Mouse (Mus musculus) intestine, postnatal 0 days (tissue): ENCODE measurements at regions not wholly inside any gene's neighbourhood (a gene's known extent, or its start where the extent isn't known, plus 50 kb on each side); places are given as distances from the start of the nearest gene placed in this dataset.

ENCODE experiments used
- ATAC-seq: fragments of 200-750 bp; cut with Nextera tagmentation; 2 replicates; pipeline ENCODE4 v1.8.0; 2017; ENCODE audit warnings: mild to moderate bottlenecking, moderate TSS enrichment, moderate library complexity
- H3K27ac ChIP-seq: fragments of 300-500 bp; sonication (generic); 2 replicates; pipeline ENCODE4 v1.5.1; 2014; ENCODE audit warnings: mild to moderate bottlenecking, low read depth, low read length, moderate library complexity
- H3K27me3 ChIP-seq: fragments of 300-500 bp; sonication (generic); replicated peaks from 2 replicates; pipeline ENCODE4 v1.6.1; 2014; ENCODE audit warnings: low read length, mixed read lengths; ENCODE audit not compliant: control insufficient read depth, insufficient read depth
- H3K36me3 ChIP-seq: fragments of 300-500 bp; sonication (generic); 2 replicates; pipeline ENCODE4 v1.6.1; 2014; ENCODE audit warnings: mild to moderate bottlenecking, moderate library complexity; ENCODE audit not compliant: control insufficient read depth, insufficient read depth
- H3K4me1 ChIP-seq: fragments of 300-500 bp; sonication (generic); replicated peaks from 2 replicates; pipeline ENCODE4 v1.6.1; 2014; ENCODE audit warnings: antibody characterized with exemption, low read length, mixed read lengths; ENCODE audit not compliant: control insufficient read depth, insufficient read depth
- H3K4me2 ChIP-seq: fragments of 300-500 bp; sonication (generic); replicated peaks from 2 replicates; pipeline ENCODE4 v1.6.1; 2014; ENCODE audit warnings: low read depth, mild to moderate bottlenecking, moderate library complexity
- H3K4me3 ChIP-seq: fragments of 300-500 bp; sonication (generic); 2 replicates; pipeline ENCODE4 v1.5.1; 2014; ENCODE audit warnings: low read depth, low read length
- H3K9ac ChIP-seq: fragments of 300-500 bp; sonication (generic); 2 replicates; pipeline ENCODE4 v1.6.1; 2014; ENCODE audit warnings: mild to moderate bottlenecking, low read depth, low read length
- H3K9me3 ChIP-seq: fragments of 300-500 bp; sonication (generic); 2 replicates; pipeline ENCODE4 v1.6.1; 2016; ENCODE audit warnings: mixed run types; ENCODE audit not compliant: control insufficient read depth
- CTCF ChIP-seq: sonication (generic); IDR thresholded peaks from 2 replicates; pipeline ENCODE4 v1.5.1; 2016; ENCODE audit warnings: low read depth, mild to moderate bottlenecking, control low read depth, antibody characterized with exemption, moderate library complexity
- WGBS: fragments of 180-500 bp; shearing (Covaris S2); extraction: QIAGEN DNeasy Blood & Tissue Kit; methylation state at CpG from one replicate; pipeline ENCODE4 v1.1.7; 2014; 5-methylcytosine and 5-hydroxymethylcytosine counted together

DNA sequence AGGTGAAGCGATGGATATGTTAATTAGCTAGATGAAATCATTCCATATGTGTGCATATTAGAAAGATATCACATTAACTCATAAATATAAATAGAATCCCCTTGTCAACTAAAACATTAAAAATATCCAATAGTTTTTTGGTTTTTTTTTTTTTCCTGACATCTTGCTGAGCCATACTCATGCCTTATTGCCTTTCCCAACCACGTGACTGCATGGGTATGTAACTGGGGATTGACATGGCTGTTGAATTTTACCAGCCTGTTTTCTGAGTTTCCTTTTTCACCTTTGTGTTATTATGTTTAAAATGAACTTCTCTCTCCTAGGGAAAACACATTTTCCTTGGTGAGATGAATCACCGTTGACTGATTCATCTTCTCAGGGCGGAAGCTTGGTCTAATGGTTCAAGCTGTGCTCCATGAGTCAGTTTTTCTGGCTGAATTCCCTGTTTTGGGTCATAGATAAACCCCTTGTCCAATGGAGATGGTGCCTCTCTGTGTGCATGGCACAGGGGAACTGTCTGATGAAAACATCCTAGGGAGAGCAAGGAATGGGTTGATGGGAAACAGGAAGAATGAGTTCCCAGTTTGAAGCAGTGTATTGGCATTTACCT lies 181.1 kb downstream of the Adcyap1 start:
- Histone ChIP-seq H3K36me3 (no peaks in the 10 kb centered on the region), H3K9me3 (no peaks in the 10 kb centered on the region), H3K9ac (no peak overlapping the region), H3K4me2 (no peak overlapping the region), H3K27me3 (no peaks in the 10 kb centered on the region), H3K27ac (no peak overlapping the region), H3K4me3 (no peak overlapping the region), H3K4me1 (no peaks in the 10 kb centered on the region)
- no peak for TF ChIP-seq CTCF
- WGBS = 92% methylated on average over 4 of the region's 4 CpGs
- ATAC-seq = no peak

DNA sequence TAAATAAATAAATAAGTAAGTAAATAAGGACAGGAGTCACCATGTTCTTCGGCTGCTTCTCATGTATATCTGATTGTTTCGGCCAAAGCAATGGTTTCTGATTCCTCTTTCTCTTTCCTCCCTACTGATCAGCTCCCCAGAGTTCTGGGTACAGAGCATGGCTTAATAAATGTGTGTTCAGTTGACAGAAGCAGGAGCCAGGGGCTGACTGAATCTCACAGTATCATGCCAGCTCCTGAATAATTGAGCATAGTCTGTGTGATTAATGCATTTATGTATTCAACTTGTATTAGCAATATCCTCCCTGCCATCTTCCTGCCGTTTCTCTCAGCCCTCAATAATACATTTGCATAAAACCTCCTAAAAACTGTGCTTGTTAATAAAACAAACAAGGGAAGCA lies 191.4 kb downstream of the Adcyap1 start:
- no peaks in the 10 kb centered on the region for H3K4me1 ChIP-seq
- H3K9me3 ChIP-seq = no peaks in the 10 kb centered on the region
- no peak overlapping the region for H3K9ac ChIP-seq
- no peaks in the 10 kb centered on the region for H3K36me3 ChIP-seq
- no peak for TF ChIP-seq CTCF
- WGBS = 88% methylated on average over 3 of the region's 3 CpGs
- no peak for ATAC-seq
- no peak overlapping the region for H3K4me3 ChIP-seq
- no peak overlapping the region for H3K4me2 ChIP-seq
- H3K27ac ChIP-seq = no peak overlapping the region
- no peaks in the 10 kb centered on the region for H3K27me3 ChIP-seq

GRCm38 (mm10) chr17:93409329-93409728 lies 210.5 kb downstream of the Adcyap1 start:
- H3K36me3 ChIP-seq = no peaks in the 10 kb centered on the region
- no peaks in the 10 kb centered on the region for H3K4me1 ChIP-seq
- no peak overlapping the region for H3K27ac ChIP-seq
- H3K27me3 ChIP-seq = no peaks in the 10 kb centered on the region
- no peak overlapping the region for H3K4me3 ChIP-seq
- 48% methylated on average over 1 of the region's 1 CpGs for WGBS
- H3K9me3 ChIP-seq = no peaks in the 10 kb centered on the region
- H3K9ac ChIP-seq = no peak overlapping the region
- ATAC-seq = no peak
- TF ChIP-seq CTCF = no peak
- H3K4me2 ChIP-seq = no peak overlapping the region
